Mouse (Mus musculus) midbrain, postnatal 0 days (tissue): Measurements from ENCODE around the gene Cherp. TPM values are rescaled to one million over a fixed set of nuclear protein-coding genes. Genes with fewer than 3 reads are reported as not detected.

ENCODE experiments used
- ATAC-seq: fragments of 200-750 bp; cut with Nextera tagmentation; 2 replicates; pipeline ENCODE4 v1.8.0; 2017; ENCODE audit warnings: moderate number of reproducible peaks, mild to moderate bottlenecking, moderate TSS enrichment, moderate library complexity; ENCODE audit not compliant: low FRiP score
- DNase-seq: peaks from one replicate; pipeline ENCODE4 v3.0.0-alpha.2; 2015; ENCODE audit warnings: low spot score
- H3K27ac ChIP-seq: fragments of 300-500 bp; sonication (generic); 2 replicates; pipeline ENCODE4 v1.5.1; 2014; ENCODE audit warnings: low read depth, mild to moderate bottlenecking, low read length, mixed read lengths
- H3K27me3 ChIP-seq: fragments of 300-500 bp; sonication (generic); 2 replicates; pipeline ENCODE4 v1.6.1; 2014; ENCODE audit warnings: low read length, control low read depth, mixed read lengths; ENCODE audit not compliant: insufficient read depth
- H3K36me3 ChIP-seq: fragments of 300-500 bp; sonication (generic); 2 replicates; pipeline ENCODE4 v1.6.1; 2014; ENCODE audit warnings: low read length, control low read depth, mixed read lengths; ENCODE audit not compliant: insufficient read depth
- H3K4me1 ChIP-seq: fragments of 300-500 bp; sonication (generic); 2 replicates; pipeline ENCODE4 v1.6.1; 2014; ENCODE audit warnings: mild to moderate bottlenecking, control low read depth, antibody characterized with exemption, low read length, mixed read lengths; ENCODE audit not compliant: insufficient read depth
- H3K4me2 ChIP-seq: fragments of 300-500 bp; sonication (generic); 2 replicates; pipeline ENCODE4 v1.6.1; 2014; ENCODE audit warnings: low read depth, mild to moderate bottlenecking, low read length, mixed read lengths; ENCODE audit not compliant: poor library complexity, severe bottlenecking
- H3K4me3 ChIP-seq: fragments of 300-500 bp; sonication (generic); 2 replicates; pipeline ENCODE4 v1.5.1; 2014; ENCODE audit warnings: low read depth, mild to moderate bottlenecking, low read length, moderate library complexity
- H3K9ac ChIP-seq: fragments of 300-500 bp; sonication (generic); replicated peaks from 2 replicates; pipeline ENCODE4 v1.6.1; 2014; ENCODE audit warnings: mild to moderate bottlenecking, low read length, moderate library complexity, mixed read lengths; ENCODE audit not compliant: poor library complexity, severe bottlenecking
- H3K9me3 ChIP-seq: fragments of 300-500 bp; sonication (generic); 2 replicates; pipeline ENCODE4 v1.6.1; 2016; ENCODE audit warnings: low read length, control low read depth
- CTCF ChIP-seq: IDR thresholded peaks from 2 replicates; pipeline ENCODE4 v1.5.1; 2016; ENCODE audit warnings: antibody characterized with exemption, mild to moderate bottlenecking
- WGBS: fragments of 180-500 bp; shearing (Covaris S2); extraction: QIAGEN DNeasy Blood & Tissue Kit; methylation state at CpG from one replicate; pipeline ENCODE4 v1.1.7; 2014; 5-methylcytosine and 5-hydroxymethylcytosine counted together
- polyA plus RNA-seq: library from polyadenylated mRNA; unstranded; fragments of >200 nt; fragmentation: Nextera tagmentation; extraction: Ambion mirVana; gene quantifications from 2 replicates; pipeline ENCODE4 v1.2.1, GENCODE M21; 2015
- total RNA-seq: library from RNA; depleted of rRNA; stranded (reverse); fragments of >200 nt; gene quantifications from 2 replicates; pipeline ENCODE4 v1.2.3, GENCODE M21; 2014; rRNA removed

Cherp gene
- 33.4 and 51.4 TPM in 2 replicates for total RNA-seq
- 44.5 and 50.9 TPM in 2 replicates for polyA plus RNA-seq

DNA sequence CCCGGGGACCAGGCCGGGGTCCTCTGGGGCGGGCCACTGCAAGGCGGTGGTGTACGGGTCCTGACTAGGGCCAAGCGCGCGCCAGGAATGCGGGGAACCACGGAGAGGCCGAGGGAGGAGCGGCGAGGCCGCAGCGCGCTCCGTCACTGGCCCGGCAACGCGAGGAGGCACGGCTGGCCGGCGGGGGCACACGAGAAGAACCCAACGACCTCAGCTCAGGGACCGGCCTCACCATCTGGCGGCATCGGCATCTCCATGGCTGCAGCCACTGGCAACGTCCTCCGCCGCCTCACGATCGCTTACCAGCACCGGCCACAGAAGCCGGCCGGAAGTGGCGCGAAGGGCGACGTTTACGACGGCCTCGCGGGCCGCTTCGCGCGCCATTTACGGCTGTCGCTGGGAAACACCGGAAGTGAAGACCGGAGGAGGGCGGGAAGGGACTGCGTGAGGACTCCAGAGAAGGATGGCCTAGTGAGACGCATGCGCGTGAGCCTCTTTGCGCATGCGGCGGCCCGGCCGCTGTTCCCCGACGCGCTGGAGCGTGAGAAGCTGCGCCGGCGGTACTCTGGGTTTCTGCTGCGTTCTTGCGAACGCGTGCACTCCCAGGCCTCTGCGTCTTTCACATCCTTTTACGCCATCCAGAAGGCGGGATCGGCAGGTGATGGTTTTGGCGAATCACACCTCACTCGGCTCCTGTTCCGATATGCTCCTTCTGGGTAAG lies at the start of gene Cherp:
Cherp (minus strand) TSS at position 401 of the 721 bp plus-strand sequence.
- no peak for TF ChIP-seq CTCF
- peak within 1 kb of the TSS; percentile 91 for H3K4me3 ChIP-seq
- peak within 1 kb of the TSS; percentile 83 for H3K9ac ChIP-seq
- peaks cover 20% of the 10 kb centered on the region for H3K36me3 ChIP-seq
- peak; percentile 99 for DNase-seq
- H3K9me3 ChIP-seq, result no peaks in the 10 kb centered on the region
- peak; percentile 96 for ATAC-seq
- no peaks in the 10 kb centered on the region for H3K27me3 ChIP-seq
- H3K4me1 ChIP-seq, result peaks cover 6% of the 10 kb centered on the region
- H3K4me2 ChIP-seq, result peak within 1 kb of the TSS; percentile 95
- under 1% methylated on average over 80 of the region's 80 CpGs for WGBS
- H3K27ac ChIP-seq, result peak within 1 kb of the TSS; percentile 87

DNA sequence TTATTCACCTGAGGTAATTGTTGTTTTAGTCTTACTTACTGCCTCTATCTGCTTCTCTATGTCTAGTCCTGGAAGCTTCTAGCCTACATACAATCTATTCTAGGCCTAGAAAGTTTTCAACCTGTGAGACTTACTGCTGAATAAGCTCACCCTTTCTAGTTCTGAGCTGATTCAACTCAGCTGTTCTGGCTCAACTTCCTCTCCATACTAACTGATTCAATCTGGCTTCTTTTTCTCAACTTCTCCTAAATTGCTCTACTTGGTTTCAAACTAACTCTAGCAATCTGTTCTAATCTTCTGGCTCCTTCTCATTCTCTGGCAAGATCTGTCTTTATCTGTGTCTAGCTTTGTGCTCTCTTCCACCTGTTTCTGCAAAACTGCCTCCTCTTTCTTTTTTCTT lies 46.9 kb upstream of the Cherp start:
- DNase-seq, result no peak
- TF ChIP-seq CTCF, result no peak
- Histone ChIP-seq H3K4me2 (no peak overlapping the region), H3K27me3 (no peaks in the 10 kb centered on the region), H3K4me1 (no peaks in the 10 kb centered on the region), H3K27ac (no peak overlapping the region), H3K9me3 (no peaks in the 10 kb centered on the region), H3K36me3 (no peaks in the 10 kb centered on the region), H3K9ac (no peak overlapping the region), H3K4me3 (no peak overlapping the region)
- no peak for ATAC-seq

DNA sequence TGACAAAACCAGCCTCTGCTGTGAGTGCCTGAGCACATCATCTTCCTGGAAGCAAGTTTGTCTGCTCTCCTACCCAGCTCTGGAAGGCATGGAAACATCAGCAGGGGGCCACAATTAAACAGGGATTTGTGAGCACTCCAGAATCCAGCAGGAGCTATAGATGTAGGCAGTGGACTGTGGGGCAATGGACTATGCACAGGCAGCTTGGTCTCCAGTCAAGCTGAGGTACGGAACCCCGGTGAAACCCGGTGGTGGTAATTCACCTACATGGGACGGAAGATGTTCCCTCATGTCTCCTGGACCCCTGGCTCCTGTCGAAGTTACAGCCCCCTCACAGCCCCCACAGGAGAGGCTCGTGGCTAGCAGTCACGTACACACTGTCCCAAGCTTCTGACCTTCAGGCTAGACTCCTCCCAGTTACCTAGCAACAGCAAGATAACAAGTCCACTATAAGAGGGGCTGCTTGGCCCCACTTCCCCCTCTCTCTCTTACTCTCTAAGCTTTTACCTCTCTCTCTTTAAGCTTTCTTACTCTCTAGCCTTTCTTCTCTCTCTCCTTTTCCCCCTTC lies 42.5 kb upstream of the Cherp start:
- no peaks in the 10 kb centered on the region for H3K4me1 ChIP-seq
- H3K36me3 ChIP-seq, result no peaks in the 10 kb centered on the region
- ATAC-seq (no peak), DNase-seq (no peak)
- WGBS, result 79% methylated on average over 7 of the region's 7 CpGs
- H3K27me3 ChIP-seq, result no peaks in the 10 kb centered on the region
- no peak for TF ChIP-seq CTCF
- H3K9me3 ChIP-seq, result no peaks in the 10 kb centered on the region
- H3K27ac ChIP-seq, result no peak overlapping the region
- H3K4me3 ChIP-seq, result no peak overlapping the region
- H3K4me2 ChIP-seq, result no peak overlapping the region
- no peak overlapping the region for H3K9ac ChIP-seq

DNA sequence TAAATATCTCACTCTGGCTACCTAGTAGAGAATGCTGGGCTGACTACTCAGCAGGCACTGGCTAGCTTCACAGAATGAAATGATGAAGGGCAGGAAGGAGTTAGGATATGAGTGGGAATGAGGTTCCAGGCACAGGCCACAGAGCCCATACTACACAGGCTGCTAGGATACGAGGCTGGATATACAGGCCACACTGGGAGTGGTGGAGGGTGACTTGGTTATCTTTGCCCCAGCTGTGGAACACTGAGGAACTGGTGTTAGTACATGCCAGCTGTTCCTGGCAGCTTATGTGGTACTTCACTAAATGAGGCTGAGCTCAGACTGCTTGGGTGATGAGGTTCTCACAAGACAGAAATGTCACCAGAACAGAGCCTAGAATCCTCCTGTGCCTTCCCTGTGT lies 38.1 kb upstream of the Cherp start:
- WGBS, result 64% methylated on average over 1 of the region's 1 CpGs
- Histone ChIP-seq H3K9me3 (no peaks in the 10 kb centered on the region), H3K36me3 (no peaks in the 10 kb centered on the region), H3K27me3 (no peaks in the 10 kb centered on the region), H3K4me2 (no peak overlapping the region), H3K9ac (no peak overlapping the region), H3K4me3 (no peak overlapping the region), H3K27ac (no peak overlapping the region), H3K4me1 (no peaks in the 10 kb centered on the region)
- no peak for TF ChIP-seq CTCF
- no peak for ATAC-seq
- no peak for DNase-seq

DNA sequence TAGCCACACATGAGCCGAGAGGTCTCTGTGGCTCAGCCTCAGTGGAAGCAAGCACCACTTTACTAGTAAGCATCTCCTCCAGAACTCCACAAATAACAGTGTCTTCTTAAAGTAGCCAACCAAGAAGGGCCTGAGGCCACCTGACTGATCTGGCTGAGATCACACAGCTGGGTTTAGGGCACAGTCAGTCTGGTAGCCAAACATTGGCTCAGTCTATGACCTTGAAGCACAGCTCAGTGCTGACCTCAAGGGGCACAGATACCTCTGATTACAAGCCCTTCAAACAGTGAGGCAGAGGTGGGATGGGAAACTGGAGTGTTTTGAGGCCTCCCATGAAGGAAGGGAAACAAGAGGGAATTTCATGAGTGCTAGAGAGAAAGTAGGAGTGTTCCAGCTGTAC lies 37.6 kb upstream of the Cherp start:
- no peak for DNase-seq

DNA sequence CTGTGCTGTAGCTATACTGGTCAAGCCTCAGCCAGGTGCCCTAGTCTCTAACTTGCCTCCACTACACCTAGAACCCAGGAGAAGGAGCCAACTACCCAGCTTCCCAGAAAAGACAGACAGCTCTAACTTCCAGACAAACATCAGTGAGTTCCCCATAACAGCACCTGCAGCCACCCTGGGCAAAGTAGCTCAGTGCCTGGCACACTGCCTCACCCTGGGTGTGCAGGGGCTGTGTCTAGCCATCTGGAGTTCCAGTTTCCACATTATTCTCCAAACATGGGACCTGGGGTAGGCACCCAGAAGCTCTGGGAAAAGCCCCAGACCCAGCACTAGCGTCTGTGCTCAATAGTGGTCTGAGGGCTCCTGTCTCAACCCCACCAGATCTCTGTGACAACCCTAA lies 32.5 kb upstream of the Cherp start:
- DNase-seq (no peak), ATAC-seq (no peak)
- WGBS, result 72% methylated on average over 1 of the region's 1 CpGs
- Histone ChIP-seq H3K9me3 (no peaks in the 10 kb centered on the region), H3K27ac (no peak overlapping the region), H3K27me3 (no peaks in the 10 kb centered on the region), H3K9ac (no peak overlapping the region), H3K36me3 (no peaks in the 10 kb centered on the region), H3K4me2 (no peak overlapping the region), H3K4me1 (no peaks in the 10 kb centered on the region), H3K4me3 (no peak overlapping the region)
- TF ChIP-seq CTCF, result no peak

More for the DNA sequence above, 37.6 kb upstream of the Cherp start:
- no peak for ATAC-seq
- Histone ChIP-seq H3K27me3 (no peaks in the 10 kb centered on the region), H3K9ac (no peak overlapping the region), H3K9me3 (no peaks in the 10 kb centered on the region), H3K36me3 (no peaks in the 10 kb centered on the region), H3K27ac (no peak overlapping the region), H3K4me1 (no peaks in the 10 kb centered on the region), H3K4me3 (no peak overlapping the region), H3K4me2 (no peak overlapping the region)
- WGBS, result 93% methylated on average over 1 of the region's 1 CpGs
- TF ChIP-seq CTCF, result no peak
